Mouse (Mus musculus) T-helper 17 cell (primary cell): ENCODE data around the gene Msn.
"Not testable (repeated sequence)": the region's sequence is repeated elsewhere in the genome, so short reads cannot be mapped to it uniquely, and the experiment has no call there.

Experiments used
- in situ Hi-C, 2 experiments: fragments of 300-600 bp; cut with MboI, MseI; formaldehyde crosslinking; loops; 1 replicate in 1 of 2; 2 replicates in 1 of 2; pipeline ENCODE4 v1.15.1; 2025; ENCODE audit warnings: high pct_unique_total_duplicates in 2 of 2

Gene Msn

DNA sequence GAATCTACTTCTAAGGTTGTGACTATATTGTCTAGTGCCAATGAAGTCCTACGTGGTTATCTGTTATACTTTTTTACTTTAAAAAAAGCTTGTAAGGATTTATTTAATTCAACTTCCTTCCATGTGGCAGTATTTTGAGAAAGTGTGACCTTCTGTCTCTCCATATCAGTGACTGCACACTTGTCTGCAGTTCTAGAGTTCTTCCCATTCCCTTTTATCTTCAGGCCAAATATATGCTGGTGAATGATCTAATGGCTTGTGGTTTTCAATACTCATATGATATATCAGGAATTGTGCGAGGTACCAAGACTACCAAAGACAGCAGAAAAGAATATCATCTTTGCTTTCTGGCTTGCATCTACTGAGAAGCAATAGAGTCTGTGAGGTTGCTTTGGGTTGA lies 43.4 kb downstream of the Msn start:
- in situ Hi-C loops, result no loop called here

DNA sequence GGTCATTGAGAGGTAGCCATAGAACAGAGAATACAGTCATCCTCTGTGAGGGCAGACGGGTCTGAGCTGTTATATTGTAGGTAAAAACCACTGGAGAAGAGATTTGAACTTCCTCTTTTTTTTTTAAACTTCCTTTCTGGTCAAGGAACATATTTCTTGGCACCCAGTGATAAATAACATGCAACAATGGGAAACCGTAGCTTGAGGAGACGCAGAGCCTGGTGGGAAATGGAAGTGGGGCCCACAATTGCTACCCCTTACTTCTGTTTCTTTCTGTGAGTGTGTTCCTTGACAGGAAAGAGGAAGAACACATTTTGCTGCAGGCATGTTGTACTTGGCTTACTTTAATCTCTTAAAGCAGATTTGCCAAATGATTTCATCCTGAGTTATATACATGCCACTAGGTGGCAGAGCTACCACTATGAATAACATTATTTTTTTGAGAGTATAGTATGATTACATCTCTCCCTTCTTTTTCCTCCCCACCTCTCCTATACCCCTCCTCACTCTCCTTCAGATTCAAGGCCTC lies 49.2 kb downstream of the Msn start:
- in situ Hi-C loops, result loop anchor here in 1 of 2 experiments (10.0 kb wide), 1 partner anchor 1130 kb away; no protein-coding TSS in a partner anchor

DNA sequence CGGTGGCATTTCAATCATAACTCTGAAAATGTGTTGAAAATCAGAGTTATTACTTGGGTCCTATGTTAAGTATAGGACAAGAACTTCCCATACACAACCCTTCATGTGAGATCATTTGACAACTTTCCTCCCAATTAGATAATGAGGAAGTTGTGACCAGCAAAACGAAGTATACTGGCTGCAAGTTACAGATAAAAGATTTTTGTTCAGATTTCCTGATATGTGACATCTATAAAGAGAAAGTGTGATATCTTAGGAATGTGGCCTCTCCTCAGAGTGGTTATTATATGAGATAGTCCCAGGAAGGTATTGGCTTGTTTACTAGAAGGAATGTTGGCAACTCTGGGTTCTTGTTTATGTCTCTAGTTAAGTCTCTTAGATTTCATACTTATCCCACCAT lies 52.4 kb downstream of the Msn start:
- in situ Hi-C loops, result loop anchor here in 1 of 2 experiments (10.0 kb wide), 1 partner anchor 1127 kb away; no protein-coding TSS in a partner anchor

DNA sequence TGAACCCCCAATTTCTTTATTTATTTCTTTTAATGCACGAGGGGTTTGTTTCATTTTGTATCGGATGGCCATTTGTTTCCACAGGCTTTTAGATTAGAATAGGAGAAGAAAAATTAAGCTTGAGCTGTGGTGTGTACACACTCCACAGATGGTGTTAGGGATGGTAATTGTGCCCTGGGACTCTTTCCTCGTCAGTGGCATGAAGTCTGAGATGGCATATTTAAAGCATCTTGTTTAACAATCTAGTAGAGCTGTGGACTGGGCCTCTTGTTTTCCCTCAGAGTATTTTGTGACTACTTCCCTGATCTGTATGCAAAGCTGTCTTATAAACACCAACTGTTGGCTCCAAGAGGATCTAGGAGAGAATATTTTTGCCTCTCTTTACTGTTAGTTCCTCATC lies 57.5 kb downstream of the Msn start:
- in situ Hi-C loops, result loop anchor here in 1 of 2 experiments (5.0 kb wide), 1 partner anchor 136 kb away; no protein-coding TSS in a partner anchor

DNA sequence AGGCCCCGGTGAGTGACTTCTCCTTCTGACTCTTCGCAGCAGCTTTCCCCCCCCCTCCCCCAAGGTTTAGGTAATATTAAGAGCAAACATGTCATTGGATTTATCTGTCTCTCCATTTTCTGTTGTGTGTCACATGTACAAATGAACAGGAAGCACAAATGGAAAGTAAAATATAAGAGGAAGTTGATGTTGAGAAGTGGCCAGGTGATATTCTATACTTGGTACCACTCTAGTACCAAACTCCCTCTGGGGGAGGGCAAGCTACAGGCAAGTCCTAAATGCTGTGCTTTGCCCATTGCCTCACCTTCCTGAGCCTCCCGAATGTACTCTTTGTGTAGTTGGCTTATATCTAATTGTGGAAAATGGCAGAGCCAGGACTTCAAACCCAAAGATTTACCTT lies 62.1 kb downstream of the Msn start:
- in situ Hi-C loops, result no loop called here

DNA sequence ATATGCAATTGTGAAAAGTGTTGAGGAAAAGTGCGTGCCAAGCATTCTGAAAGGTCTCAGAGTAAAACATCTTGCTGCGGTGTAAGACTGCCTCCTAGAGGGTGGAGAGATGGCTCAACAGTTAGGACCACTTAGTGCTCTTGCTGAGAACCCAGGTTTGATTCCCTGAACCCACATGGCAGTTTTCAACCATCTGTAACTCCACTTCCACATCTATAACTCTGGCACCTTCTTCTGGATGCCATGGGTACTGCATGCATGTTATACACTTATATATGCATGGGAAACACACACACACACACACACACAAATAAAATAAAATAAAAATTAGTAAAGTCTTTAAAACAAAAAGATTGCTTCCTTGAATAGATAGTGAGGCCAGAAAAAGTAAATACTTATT lies 66.7 kb downstream of the Msn start:
- in situ Hi-C loops, result no loop called here

DNA sequence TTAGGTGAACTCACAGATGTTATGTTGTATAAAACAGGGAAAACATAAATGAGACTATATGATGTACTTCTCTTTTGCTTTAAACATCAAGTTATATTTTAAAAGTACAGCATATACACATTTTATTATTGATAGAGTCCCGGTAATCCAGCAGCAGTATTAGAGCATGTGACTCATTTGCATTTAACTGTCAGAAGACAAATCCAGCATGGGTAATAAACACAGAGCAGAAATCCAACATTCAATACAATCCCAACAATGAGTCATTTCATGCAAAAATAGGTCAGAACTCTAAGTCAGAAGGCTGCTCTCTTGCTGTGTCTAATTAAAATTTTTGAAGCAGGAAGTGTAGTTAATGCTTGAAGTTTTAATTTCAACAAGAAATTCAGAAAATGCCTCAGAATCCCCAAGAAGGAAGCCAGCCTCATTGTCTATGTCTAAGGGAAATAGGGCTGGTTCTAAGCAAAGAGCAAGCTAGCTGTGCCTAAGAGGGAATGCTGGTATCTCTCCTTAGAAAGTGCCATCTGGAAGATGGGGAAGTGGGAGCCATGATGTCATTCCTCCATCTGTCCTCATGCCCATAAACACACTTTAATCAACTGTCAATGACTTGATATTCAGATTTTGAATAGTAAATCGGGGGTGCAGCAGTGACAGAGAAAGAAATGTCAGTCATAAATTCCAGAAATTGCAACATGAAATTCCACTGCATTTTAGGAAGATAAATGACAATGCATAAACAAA lies 76.0 kb downstream of the Msn start:
- in situ Hi-C loops, result no loop called here

DNA sequence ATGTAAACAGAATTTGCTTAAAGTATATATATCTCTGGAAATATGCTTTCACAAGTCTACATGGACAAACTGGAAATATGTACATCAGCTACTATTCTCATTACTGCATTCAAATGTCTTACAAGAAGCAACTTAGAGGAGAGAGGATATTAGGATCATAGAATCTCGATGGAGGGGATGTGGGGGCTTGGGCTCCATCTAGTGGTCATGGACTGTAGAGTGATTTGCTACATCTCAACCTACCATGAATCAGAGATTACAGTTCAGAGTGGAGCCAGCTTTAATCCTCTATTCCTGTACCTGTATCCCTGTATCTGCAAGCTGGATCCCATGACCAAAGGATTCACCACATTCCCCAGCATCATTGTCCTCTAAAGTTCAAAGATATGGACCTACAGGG lies 82.6 kb downstream of the Msn start:
- in situ Hi-C loops, result no loop called here

DNA sequence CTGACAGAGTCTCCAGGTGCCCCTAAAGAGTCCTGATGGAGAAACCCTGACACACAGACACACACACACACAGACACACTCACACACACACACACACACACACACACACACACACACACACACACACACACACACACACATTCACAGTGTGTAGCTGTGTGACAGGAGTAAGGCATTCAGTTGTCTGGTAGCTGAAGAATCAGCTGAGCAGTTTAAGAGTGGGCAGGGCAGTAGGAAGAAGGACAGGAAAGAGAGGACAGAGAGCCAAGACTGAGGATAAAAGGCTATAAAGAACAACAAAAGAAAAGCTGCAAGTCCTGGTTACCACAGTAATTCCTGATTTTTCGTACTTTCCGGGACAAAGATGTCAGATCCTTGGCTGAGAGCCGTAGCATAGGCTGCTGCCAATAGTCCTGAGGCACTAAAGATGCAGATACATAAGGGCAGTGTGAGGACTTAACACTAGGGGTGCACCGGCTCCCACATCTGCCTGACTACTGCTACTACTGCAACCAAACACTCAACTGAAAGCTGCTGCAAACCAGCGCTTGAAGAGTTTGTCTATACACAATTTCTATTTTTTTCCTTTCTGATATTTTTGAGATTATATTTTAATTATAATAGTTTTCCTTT lies 88.4 kb downstream of the Msn start:
- in situ Hi-C loops, result no loop called here

DNA sequence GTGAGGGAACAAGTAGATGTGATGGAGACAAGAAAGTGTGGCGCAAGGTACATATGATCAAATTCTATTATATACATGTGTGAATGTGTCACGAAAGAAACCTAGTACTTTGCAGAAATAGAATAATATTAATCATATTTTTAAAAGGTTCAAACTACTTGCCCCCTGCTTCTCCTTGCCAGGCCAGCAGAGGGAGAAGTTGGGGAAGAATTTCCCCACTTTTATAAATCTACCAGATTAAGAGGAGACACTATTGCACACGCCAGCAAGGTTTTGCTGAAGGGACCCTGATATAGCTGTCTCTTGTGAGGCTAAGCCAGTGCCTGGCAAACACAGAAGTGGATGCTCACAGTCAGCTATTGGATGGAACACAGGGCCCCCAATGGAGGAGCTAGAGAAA lies 109.3 kb downstream of the Msn start:
- in situ Hi-C loops, result not testable (repeated sequence)

DNA sequence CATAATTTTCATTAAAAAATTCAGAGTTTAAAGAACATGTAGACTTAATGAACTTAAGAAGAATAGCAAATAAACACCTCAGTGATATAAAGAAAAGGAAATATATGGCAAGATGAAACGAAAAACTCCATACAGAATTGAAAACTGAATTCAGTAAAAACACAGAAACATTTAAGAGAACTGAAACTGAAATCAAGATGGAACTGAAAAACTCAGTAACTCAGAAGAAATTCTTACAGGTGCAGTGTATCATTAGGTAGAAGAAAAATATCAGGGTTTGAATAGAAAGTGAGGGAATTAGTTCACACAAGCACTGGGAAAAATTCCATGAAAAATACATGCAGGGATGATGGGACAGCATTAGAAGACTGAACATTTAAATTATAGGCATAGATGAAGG lies 111.0 kb downstream of the Msn start:
- in situ Hi-C loops, result no loop called here

DNA sequence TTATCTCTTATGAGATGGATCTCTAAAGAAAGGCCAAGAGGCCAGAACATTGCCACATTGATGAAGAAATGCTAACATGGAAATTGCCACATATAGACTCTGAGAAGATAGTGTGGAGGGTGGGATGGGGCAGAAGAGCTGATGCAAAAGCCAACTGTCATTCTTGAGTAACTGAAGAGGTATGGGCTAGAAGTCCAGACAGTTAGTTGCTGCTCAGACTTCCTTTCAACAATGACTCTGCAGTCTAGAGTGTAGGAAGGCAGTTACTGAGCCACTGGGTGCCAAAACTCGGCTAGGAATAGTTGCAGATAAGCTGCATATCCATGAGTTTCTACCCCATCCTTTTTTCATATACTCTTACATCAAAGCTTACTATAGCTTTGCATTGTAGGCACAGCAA lies 122.2 kb downstream of the Msn start:
- in situ Hi-C loops, result no loop called here
